Mouse (Mus musculus): ENCODE data around the gene Tmem51. TPM values are rescaled to one million over a fixed set of nuclear protein-coding genes. Genes with fewer than 3 reads are reported as not detected.
A peak's percentile ranks its signal among the peaks of the same experiment; 100 is the strongest.

The Tmem51 gene
- polyA plus RNA-seq, 1 experiment, result 16.8 TPM

GRCm38 (mm10) chr4:142079629-142080486 is 4.2 kb downstream of the Tmem51 start:
- TF ChIP-seq CTCF (IDR thresholded peaks at IDR 0.05; ENCODE audit: low read depth, low read length), result no peak
- no peak for TF ChIP-seq EP300 (IDR thresholded peaks at IDR 0.05; ENCODE audit: insufficient read depth, low read depth, low read length)
- no peak for TF ChIP-seq POLR2A (IDR thresholded peaks at IDR 0.05; ENCODE audit: insufficient read depth, low read length)
- Histone ChIP-seq H3K27me3 (ENCODE audit: control insufficient read depth, insufficient read depth, low read length, poor library complexity, severe bottlenecking) (no peaks in the 10 kb centered on the region), H3K9ac (ENCODE audit: low read depth, poor library complexity, severe bottlenecking) (no peak overlapping the region), H3K27ac (ENCODE audit: insufficient read depth, low read length) (no peak overlapping the region), H3K36me3 (ENCODE audit: control insufficient read depth, insufficient read depth, low read length, poor library complexity, severe bottlenecking) (no peaks in the 10 kb centered on the region), H3K9me3 (replicated peaks; ENCODE audit: control insufficient read depth, insufficient read depth, low read length, poor library complexity, severe bottlenecking) (no peaks in the 10 kb centered on the region), H3K4me1 (ENCODE audit: control insufficient read depth, insufficient read depth, low read length) (peaks cover 15% of the 10 kb centered on the region), H3K4me3 (ENCODE audit: low read depth, low read length) (no peak overlapping the region)

DNA sequence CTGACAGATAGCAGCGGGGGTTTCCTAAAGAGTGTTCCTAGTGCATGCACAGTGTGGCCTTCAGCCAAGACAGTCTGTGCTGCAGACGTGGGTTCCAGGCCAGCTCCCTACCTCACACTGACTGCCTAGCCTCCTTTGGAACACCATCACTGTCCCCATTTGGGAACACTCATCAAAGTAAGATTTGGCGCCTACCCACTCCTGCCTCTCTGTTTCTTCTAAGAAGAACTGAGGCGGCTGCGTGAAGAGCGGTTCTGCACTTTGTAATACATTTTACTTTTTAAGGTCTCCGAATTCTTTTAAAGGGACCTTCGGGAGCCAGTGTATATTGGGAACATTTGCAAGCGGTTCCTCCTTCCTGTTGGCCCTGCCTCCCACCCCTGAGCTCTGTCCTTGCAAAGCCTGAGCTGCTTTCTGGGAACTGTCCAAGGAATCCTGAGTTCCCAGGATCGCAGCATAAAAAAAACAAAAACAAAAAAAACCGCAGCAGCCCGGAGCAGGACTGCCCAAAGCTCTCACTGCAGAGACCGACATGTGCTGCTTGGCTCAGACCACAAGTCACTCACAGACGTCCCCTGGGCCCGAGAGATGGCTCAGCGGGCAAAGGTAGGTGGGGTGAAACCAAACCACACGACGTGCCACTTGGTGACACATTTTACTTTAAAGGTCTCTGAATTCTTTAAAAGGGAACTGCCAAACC is 6.4 kb downstream of the Tmem51 start:
- H3K36me3 ChIP-seq (ENCODE audit: control insufficient read depth, insufficient read depth, low read length, poor library complexity, severe bottlenecking), result no peaks in the 10 kb centered on the region
- 0 out of 2 replicates have a peak overlapping the region, but pooled peaks have one; percentile 10 for H3K4me3 ChIP-seq (ENCODE audit: low read depth, low read length)
- H3K9ac ChIP-seq (ENCODE audit: low read depth, poor library complexity, severe bottlenecking), result no peak overlapping the region
- no peak for TF ChIP-seq POLR2A (IDR thresholded peaks at IDR 0.05; ENCODE audit: insufficient read depth, low read length)
- TF ChIP-seq CTCF (IDR thresholded peaks at IDR 0.05; ENCODE audit: low read depth, low read length), result no peak
- no peak for TF ChIP-seq EP300 (IDR thresholded peaks at IDR 0.05; ENCODE audit: insufficient read depth, low read depth, low read length)
- no peaks in the 10 kb centered on the region for H3K27me3 ChIP-seq (ENCODE audit: control insufficient read depth, insufficient read depth, low read length, poor library complexity, severe bottlenecking)
- peak overlapping the region; percentile 63 for H3K27ac ChIP-seq (ENCODE audit: insufficient read depth, low read length)
- peaks cover 20% of the 10 kb centered on the region for H3K4me1 ChIP-seq (ENCODE audit: control insufficient read depth, insufficient read depth, low read length)
- no peaks in the 10 kb centered on the region for H3K9me3 ChIP-seq (replicated peaks; ENCODE audit: control insufficient read depth, insufficient read depth, low read length, poor library complexity, severe bottlenecking)

- Histone ChIP-seq H3K9me3 (replicated peaks; ENCODE audit: control insufficient read depth, insufficient read depth, low read length, poor library complexity, severe bottlenecking) (no peaks in the 10 kb centered on the region), H3K4me3 (ENCODE audit: low read depth, low read length) (no peak overlapping the region), H3K36me3 (ENCODE audit: control insufficient read depth, insufficient read depth, low read length, poor library complexity, severe bottlenecking) (no peaks in the 10 kb centered on the region), H3K9ac (ENCODE audit: low read depth, poor library complexity, severe bottlenecking) (no peak overlapping the region), H3K27me3 (ENCODE audit: control insufficient read depth, insufficient read depth, low read length, poor library complexity, severe bottlenecking) (no peaks in the 10 kb centered on the region), H3K27ac (ENCODE audit: insufficient read depth, low read length) (peak overlapping the region; percentile 63), H3K4me1 (ENCODE audit: control insufficient read depth, insufficient read depth, low read length) (peaks cover 20% of the 10 kb centered on the region)
- TF ChIP-seq POLR2A (IDR thresholded peaks at IDR 0.05; ENCODE audit: insufficient read depth, low read length), result no peak
- peak; percentile 78 for TF ChIP-seq EP300 (IDR thresholded peaks at IDR 0.05; ENCODE audit: insufficient read depth, low read depth, low read length)
Observed at GRCm38 (mm10) chr4:142076883-142077282, 7.2 kb downstream of the Tmem51 start.

- Histone ChIP-seq H3K4me3 (ENCODE audit: low read depth, low read length) (no peak overlapping the region), H3K36me3 (ENCODE audit: control insufficient read depth, insufficient read depth, low read length, poor library complexity, severe bottlenecking) (no peaks in the 10 kb centered on the region), H3K27ac (ENCODE audit: insufficient read depth, low read length) (peak overlapping the region; percentile 34), H3K9ac (ENCODE audit: low read depth, poor library complexity, severe bottlenecking) (no peak overlapping the region), H3K27me3 (ENCODE audit: control insufficient read depth, insufficient read depth, low read length, poor library complexity, severe bottlenecking) (no peaks in the 10 kb centered on the region), H3K9me3 (replicated peaks; ENCODE audit: control insufficient read depth, insufficient read depth, low read length, poor library complexity, severe bottlenecking) (no peaks in the 10 kb centered on the region), H3K4me1 (ENCODE audit: control insufficient read depth, insufficient read depth, low read length) (peaks cover 17% of the 10 kb centered on the region)
- TF ChIP-seq CTCF (IDR thresholded peaks at IDR 0.05; ENCODE audit: low read depth, low read length) (no peak), EP300 (IDR thresholded peaks at IDR 0.05; ENCODE audit: insufficient read depth, low read depth, low read length) (no peak), POLR2A (IDR thresholded peaks at IDR 0.05; ENCODE audit: insufficient read depth, low read length) (no peak)
Observed at GRCm38 (mm10) chr4:142075931-142076330, 8.2 kb downstream of the Tmem51 start.

DNA sequence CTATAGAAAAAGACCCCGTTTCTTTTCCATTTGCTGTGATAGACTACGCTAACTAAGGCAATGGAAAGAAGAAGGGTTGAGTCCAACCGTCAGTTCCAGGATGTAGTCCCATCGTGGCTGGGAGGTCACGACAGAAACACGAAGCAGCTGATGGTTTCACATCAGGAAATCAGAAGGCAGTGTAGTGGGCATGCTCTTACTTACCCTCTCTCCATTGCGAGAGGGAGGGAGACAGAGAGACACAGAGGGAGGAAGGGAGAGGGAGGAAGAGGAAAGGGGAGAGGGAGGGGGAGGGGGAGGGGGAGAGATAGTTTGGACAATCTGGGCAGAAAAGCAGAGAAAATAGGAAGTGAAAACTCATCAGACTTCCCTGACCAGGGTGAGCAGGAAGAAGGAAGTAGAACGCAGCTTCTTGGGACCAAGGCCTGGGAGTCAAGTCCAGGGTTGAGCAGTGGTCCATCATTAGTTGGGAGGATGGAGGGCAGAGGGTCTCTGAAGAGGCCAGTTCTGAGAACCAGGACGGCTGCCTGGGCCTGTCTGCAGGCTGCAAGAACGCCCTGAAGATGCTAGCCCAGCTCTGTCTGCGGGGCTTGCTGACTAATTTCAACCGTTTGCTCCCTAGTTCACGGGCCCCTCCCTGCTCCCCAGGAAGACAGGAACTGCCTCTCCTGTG is 9.9 kb downstream of the Tmem51 start:
- H3K4me1 ChIP-seq (ENCODE audit: control insufficient read depth, insufficient read depth, low read length), result peaks cover 14% of the 10 kb centered on the region
- TF ChIP-seq POLR2A (IDR thresholded peaks at IDR 0.05; ENCODE audit: insufficient read depth, low read length) (no peak), CTCF (IDR thresholded peaks at IDR 0.05; ENCODE audit: low read depth, low read length) (no peak), EP300 (IDR thresholded peaks at IDR 0.05; ENCODE audit: insufficient read depth, low read depth, low read length) (no peak)

More for the DNA sequence above, 9.9 kb downstream of the Tmem51 start:
- peak overlapping the region; percentile 45 for H3K4me3 ChIP-seq (ENCODE audit: low read depth, low read length)
- H3K9ac ChIP-seq (ENCODE audit: low read depth, poor library complexity, severe bottlenecking), result peak overlapping the region; percentile 27; the same call in 1 of the 2 replicates
- no peaks in the 10 kb centered on the region for H3K9me3 ChIP-seq (replicated peaks; ENCODE audit: control insufficient read depth, insufficient read depth, low read length, poor library complexity, severe bottlenecking)
- no peaks in the 10 kb centered on the region for H3K36me3 ChIP-seq (ENCODE audit: control insufficient read depth, insufficient read depth, low read length, poor library complexity, severe bottlenecking)
- H3K27me3 ChIP-seq (ENCODE audit: control insufficient read depth, insufficient read depth, low read length, poor library complexity, severe bottlenecking), result no peaks in the 10 kb centered on the region
- H3K27ac ChIP-seq (ENCODE audit: insufficient read depth, low read length), result peak overlapping the region; percentile 34
